Mouse (Mus musculus) kidney, adult 2 months (tissue): ENCODE results near the gene Rslcan18.

Source experiments
- CTCF ChIP-seq: fragments of 200-500 bp; conservative IDR thresholded peaks from 2 replicates; pipeline ENCODE4 v1.5.1; 2011; ENCODE audit warnings: low read depth, mild to moderate bottlenecking, control low read depth, low read length, moderate library complexity, mixed read lengths; ENCODE audit not compliant: insufficient read depth, insufficient read length
- POLR2A ChIP-seq: fragments of 200-500 bp; IDR thresholded peaks from one replicate; pipeline ENCODE4 v1.6.1; 2011; ENCODE audit warnings: low read depth, low read length, control low read depth

DNA sequence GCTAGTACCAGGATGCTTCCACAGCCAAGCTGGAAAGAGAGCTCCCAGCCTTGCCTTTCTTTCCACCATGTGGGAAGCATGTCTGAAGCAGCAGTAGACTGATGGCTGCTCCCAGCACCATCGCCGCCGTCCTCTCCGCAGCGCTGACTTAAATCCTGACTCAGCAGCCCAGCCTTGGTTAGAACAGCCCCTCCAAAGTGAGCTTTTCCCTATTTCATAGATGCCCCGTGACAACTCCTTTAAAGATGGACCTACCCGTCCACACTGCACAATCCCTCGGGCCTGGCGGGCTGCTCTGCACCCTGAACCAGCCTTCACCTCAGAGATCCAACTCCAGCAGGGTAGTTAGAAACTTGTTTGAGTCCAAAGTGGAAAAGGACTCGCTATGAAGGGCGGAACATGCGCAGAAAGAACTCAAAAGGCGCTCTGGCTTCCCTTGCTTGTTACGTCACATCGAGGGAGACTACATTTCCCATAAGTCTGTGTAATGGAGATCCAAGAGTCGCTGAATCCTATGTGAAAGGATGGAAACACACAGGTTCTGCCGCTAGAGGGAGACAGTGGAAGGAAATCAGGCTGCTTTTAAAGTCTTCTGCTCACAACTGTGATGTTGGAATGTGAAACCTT lies 7.8 kb downstream of the Rslcan18 start, which contains the start of gene Gm28557:
- TF ChIP-seq CTCF = peak; percentile 57
- peak; percentile 28 for TF ChIP-seq POLR2A
